Mouse (Mus musculus) cerebral cortex, adult 2 months (tissue): ENCODE measurements around the gene Pdcl2.

Experiments used
- WGBS: fragments of 180-500 bp; shearing (Covaris S2); methylation state at CpG from one replicate; pipeline ENCODE4 v1.1.7; 2018; 5-methylcytosine and 5-hydroxymethylcytosine counted together

Gene Pdcl2

GRCm38 (mm10) chr5:76330953-76331352 lies at the start of gene Pdcl2:
TSS of gene Pdcl2 (minus strand) at chr5:76331156.
- 95% methylated on average over 7 of the region's 7 CpGs for WGBS

- 74% methylated on average over 3 of the region's 3 CpGs for WGBS
These were observed 48.3 kb upstream of the Pdcl2 start for GRCm38 (mm10) chr5:76379216-76379615.

DNA sequence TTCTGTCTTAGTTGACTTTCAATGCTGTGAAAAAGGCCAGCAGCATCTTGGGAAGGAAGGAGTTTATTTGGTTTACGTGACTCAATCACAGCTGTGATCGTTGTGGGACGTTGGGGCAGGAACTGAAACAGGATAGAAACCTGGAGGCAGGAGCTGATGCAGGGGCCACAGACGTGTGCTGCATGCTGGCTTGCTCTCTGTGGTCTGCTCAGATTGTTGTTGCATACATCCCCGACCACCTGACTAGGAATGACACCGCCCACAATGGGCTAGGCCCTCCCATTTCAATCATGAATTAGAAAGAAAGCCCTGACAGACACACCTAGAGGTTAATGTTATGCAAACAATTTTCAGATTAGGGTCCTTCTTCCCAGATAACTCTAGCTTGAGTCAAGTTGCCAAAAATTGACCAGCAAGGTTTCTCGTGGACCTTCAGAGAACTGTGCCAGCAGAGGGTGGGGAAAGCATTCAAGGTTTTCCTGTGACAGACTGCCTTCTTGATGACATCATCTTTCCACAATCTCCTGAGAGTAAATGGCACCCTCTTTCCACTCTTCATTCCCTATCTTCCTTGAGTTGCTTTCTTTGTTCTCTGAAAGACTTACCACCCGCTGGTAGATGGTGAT lies 38.4 kb upstream of the Pdcl2 start:
- 78% methylated on average over 8 of the region's 8 CpGs for WGBS

DNA sequence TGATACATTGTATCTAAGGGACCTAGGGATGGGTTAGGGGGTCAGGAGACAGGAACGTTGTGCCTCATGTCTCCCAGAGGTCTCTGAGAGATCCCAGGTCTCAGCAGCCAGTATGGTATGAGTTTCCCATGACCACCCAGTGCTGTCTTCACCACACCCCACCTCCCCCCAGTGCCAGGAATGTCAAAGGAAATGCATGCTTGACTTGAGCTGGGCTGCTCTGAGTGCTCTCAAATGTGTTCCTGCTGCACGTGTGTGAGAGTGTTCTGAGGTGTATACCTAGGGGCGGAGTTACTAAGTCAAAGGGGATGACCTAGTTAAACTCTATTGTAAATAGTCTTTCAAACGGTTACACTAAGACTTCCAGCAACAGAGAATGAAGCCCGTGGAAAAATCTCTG lies 34.5 kb upstream of the Pdcl2 start:
- 54% methylated on average over 5 of the region's 5 CpGs for WGBS

- 5% methylated on average over 35 of the region's 35 CpGs for WGBS
These were observed 32.6 kb upstream of the Pdcl2 start, which contains the start of gene Nmu for GRCm38 (mm10) chr5:76363453-76364104. TSS of gene Nmu (minus strand) at chr5:76363788.

- 75% methylated on average over 4 of the region's 4 CpGs for WGBS
These were observed 29.8 kb upstream of the Pdcl2 start for GRCm38 (mm10) chr5:76360786-76361185.

- 82% methylated on average over 1 of the region's 1 CpGs for WGBS
These were observed 29.1 kb upstream of the Pdcl2 start for GRCm38 (mm10) chr5:76360057-76360456.

GRCm38 (mm10) chr5:76351953-76352611 lies 21.1 kb upstream of the Pdcl2 start:
- WGBS: 37% methylated on average over 7 of the region's 7 CpGs

GRCm38 (mm10) chr5:76351537-76351936 lies 20.6 kb upstream of the Pdcl2 start:
- WGBS: 65% methylated on average over 5 of the region's 5 CpGs

GRCm38 (mm10) chr5:76346137-76346536 lies 15.2 kb upstream of the Pdcl2 start:
- 49% methylated on average over 2 of the region's 2 CpGs for WGBS

GRCm38 (mm10) chr5:76340931-76341330 lies 10.0 kb upstream of the Pdcl2 start:
- 87% methylated on average over 2 of the region's 2 CpGs for WGBS

GRCm38 (mm10) chr5:76337100-76337499 lies 6.1 kb upstream of the Pdcl2 start:
- 88% methylated on average over 8 of the region's 8 CpGs for WGBS

GRCm38 (mm10) chr5:76333833-76334232 lies 2.9 kb upstream of the Pdcl2 start:
- WGBS: 82% methylated on average over 4 of the region's 4 CpGs

DNA sequence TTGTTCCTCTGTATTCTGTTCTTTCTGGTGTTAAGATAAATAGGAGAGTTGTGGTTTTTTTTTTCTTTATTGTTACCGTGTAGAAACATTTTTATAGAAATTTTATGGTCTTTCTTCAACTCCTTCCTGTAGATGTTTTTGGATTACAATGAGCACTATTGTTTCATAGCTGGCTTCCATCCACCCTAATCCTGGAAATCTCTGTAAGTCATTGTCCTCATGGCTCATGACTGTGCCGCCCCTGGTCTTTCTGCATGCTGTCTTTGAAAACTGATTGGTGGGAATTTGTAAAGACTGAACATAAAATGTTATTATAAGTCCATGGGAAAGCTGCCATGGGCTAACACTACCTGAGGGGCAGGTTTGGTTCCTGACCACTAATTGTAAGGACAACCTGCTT lies 3.7 kb downstream of the Pdcl2 start:
- 37% methylated on average over 2 of the region's 2 CpGs for WGBS

- WGBS: 75% methylated on average over 4 of the region's 4 CpGs
These were observed 5.8 kb downstream of the Pdcl2 start for GRCm38 (mm10) chr5:76325113-76325512.

DNA sequence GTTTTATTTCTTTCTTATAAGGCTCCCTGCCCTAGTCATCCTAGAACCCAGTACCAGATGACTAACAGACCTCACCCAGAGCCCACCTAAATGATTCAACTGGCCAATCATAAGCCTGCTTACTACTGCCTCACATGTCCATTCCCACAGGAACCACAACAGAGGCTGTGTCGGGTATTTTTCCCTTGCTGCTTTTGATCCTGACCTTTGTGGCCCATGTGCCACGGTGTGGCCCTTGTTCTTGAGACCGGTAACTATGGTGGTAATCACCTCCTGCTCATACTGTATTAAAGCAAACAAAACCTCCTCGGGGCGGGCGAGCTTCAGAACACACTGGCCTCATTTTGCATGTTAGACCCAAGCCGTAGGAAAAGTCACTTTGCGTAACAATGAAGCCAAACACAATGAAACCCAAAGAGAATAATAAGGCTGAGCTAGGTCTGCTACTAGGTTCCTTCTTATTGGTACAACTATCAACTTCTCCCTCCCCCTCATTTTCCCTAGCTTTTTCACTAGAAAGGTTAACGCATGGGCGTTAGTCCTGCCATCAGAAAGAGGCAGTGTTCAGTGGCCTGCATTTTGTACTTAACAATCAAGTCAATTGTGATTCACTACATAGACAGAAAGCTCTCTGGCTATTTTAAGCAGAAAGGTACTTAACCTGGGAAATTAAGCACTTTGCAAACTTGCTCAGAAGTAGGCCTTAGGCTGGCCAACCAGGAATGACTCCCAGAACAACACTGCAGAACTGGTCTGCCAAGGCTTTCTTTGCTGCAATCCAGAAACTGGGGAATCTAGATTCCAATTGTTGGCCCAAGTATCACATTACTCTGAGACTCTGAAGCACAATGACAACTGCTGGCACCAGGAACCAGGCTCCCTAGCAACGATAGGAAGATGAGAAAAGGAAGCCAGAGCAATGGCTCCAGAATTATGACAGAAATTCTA lies 9.4 kb downstream of the Pdcl2 start:
- WGBS: 58% methylated on average over 11 of the region's 11 CpGs

DNA sequence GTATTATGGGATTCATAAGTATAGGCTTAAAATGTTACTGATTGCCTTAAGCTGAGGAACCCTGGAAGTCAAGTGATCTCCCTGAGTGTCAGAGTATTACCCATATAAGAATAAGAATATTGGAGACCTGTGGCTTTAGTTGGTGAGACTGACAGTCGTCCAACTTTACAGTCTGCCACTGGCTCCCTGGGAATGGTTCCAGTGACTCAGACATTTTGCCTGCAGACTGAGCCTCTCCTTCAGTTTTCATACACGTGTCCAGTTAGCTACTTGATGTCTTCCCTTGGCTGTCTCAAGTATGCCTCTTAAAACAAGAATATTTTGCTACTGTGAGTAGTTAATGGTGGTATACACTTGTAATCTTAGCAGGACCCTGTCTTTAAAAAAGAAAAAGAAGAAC lies 22.8 kb downstream of the Pdcl2 start:
- whole genome bisulfite sequencing: 40% methylated on average over 2 of the region's 2 CpGs

- 90% methylated on average over 3 of the region's 3 CpGs for WGBS
These were observed 24.7 kb downstream of the Pdcl2 start for GRCm38 (mm10) chr5:76306261-76306660.

DNA sequence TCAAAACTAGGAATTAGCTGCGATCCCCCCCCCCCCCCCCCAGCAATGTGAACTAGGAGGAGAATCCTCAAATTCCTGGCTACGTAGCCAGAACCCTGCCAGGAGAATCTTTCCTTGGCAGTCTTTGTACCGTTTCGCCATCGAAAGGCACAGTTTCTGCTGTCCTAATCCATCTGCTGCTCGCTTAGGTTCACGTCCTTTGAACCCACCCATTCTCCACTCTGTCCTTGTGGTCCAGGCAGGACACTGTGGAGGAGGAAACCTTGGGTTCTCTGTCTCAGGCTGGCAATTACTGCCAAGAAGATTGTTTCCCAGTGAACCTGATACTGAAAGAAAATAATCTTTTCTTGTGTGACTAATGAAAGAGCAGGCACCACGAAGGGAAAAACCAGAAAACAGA lies 25.3 kb downstream of the Pdcl2 start:
- 11% methylated on average over 8 of the region's 8 CpGs for WGBS

DNA sequence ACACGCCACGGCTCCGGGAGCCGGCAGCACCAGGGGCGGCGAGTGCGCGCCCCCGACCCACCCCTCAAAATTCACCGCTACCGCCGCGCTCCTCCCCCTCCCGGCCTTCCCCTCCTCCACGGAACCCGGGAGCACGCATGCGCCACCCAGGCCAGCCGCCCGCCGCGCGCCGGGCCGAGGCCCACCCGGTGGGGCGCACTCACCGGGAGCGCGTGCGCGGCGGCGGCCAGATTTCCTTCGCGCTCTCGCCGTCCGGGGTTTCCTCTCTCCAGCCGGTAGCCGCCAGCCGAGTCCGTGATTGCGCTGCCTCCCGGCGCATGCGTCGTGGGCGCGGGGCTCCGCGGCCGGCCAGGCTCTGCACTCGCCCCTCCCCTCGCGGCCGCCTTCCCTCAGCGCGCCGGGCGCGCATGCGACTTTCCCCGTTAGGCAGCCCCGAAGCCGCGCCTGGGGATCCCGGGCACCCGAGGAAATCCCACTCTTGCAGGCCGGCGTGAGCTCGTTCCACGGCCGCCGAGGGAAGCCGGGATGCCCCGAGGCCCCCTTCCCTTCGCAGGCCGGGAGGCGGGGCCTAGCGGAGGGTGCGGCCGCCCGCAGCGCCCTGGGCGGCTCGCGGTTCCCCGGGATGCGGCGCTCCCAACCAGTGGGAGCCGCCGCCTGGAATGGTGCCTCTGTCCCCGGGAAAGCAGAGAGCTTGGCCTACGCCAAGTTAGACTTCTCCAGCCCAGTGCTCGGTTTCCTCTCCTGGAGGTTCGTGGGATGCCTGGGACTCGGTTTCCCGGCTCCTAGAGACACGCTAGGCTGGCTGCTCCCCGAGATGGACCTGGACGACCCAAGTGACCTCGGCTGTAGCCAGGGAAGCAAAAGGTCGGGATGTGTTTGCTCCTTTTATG lies 26.3 kb downstream of the Pdcl2 start, which contains the start of gene Clock:
Gene Clock, minus strand, starts transcription at position 341 of the 890 bp plus-strand sequence.
- under 1% methylated on average over 97 of the region's 104 CpGs for WGBS
